Mouse (Mus musculus) C2C12 (cell line): ENCODE results near the gene Ube2e2. TPM values are rescaled to one million over a fixed set of nuclear protein-coding genes. Genes with fewer than 3 reads are reported as not detected.

Experiments used
- H3K27me3 ChIP-seq: one replicate; pipeline ENCODE4 v1.6.1; 2011; ENCODE audit not compliant: control insufficient read depth, insufficient read depth, insufficient read length
- H3K36me3 ChIP-seq: one replicate; pipeline ENCODE4 v1.6.1; 2011; ENCODE audit not compliant: control insufficient read depth, insufficient read depth
- H3K4me3 ChIP-seq: one replicate; pipeline ENCODE4 v1.5.1; 2011; ENCODE audit warnings: mild to moderate bottlenecking, control low read depth; ENCODE audit not compliant: poor library complexity, insufficient read depth, severe bottlenecking
- H3K79me2 ChIP-seq: one replicate; pipeline ENCODE4 v1.6.1; 2011; ENCODE audit not compliant: control insufficient read depth, insufficient read depth
- H3K79me3 ChIP-seq: one replicate; pipeline ENCODE4 v1.6.1; 2011; ENCODE audit warnings: low read depth, control low read depth
- H3ac ChIP-seq: one replicate; pipeline ENCODE3; 2011; ENCODE audit warnings: low read depth; ENCODE audit not compliant: control insufficient read depth, insufficient read length
- CEBPB ChIP-seq: IDR thresholded peaks from one replicate; pipeline ENCODE4 v1.6.1; 2011; ENCODE audit warnings: low read depth, mild to moderate bottlenecking, control low read depth, moderate library complexity
- CTCF ChIP-seq: IDR thresholded peaks from one replicate; pipeline ENCODE4 v1.5.1; 2011; ENCODE audit not compliant: control insufficient read depth, insufficient read depth, insufficient read length
- FOSL1 ChIP-seq: IDR thresholded peaks from one replicate; pipeline ENCODE4 v1.8.0; 2011; ENCODE audit warnings: mild to moderate bottlenecking, low read length; ENCODE audit not compliant: poor library complexity, insufficient read depth, severe bottlenecking
- MAX ChIP-seq: IDR thresholded peaks from one replicate; pipeline ENCODE4 v1.6.1; 2011; ENCODE audit warnings: mild to moderate bottlenecking, control low read depth
- MYOD1 ChIP-seq: IDR thresholded peaks from one replicate; pipeline ENCODE4 v1.6.1; 2011; ENCODE audit warnings: low read depth; ENCODE audit not compliant: control insufficient read depth, insufficient read length
- MYOG ChIP-seq: IDR thresholded peaks from one replicate; pipeline ENCODE4 v1.6.1; 2011; ENCODE audit not compliant: control insufficient read depth, insufficient read length; ENCODE audit errors: extremely low read depth
- USF1 ChIP-seq: IDR thresholded peaks from one replicate; pipeline ENCODE4 v1.6.1; 2011; ENCODE audit warnings: low read depth, mild to moderate bottlenecking, control low read depth, moderate library complexity
- polyA plus RNA-seq: library from polyadenylated mRNA; unstranded; fragments of >200 nt; fragmentation: generic; extraction: Trizol; gene quantifications from one replicate; pipeline ENCODE4 v1.2.1, GENCODE M21; 2012; ENCODE audit warnings: missing spikeins

Ube2e2 gene
- polyA plus RNA-seq, 1 experiment: 26.1 TPM

DNA sequence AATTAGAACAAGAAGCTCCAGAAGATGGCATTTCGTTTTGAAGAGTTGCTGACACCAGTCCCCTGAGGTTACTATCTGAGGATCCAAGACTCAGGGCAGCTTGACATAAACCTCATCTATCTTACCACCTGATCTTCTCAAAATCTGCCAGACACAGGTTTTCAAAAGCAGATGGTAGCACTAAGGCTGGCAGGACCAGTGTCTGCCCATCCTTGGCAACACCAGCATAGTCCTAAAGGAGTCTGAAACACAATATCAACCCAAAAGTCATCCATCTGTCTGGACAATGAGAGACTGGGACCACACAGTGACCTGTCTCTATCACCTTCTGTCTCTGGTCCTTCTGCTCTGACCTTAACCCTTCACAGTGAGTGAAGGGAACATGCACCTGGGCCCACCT is 138.7 kb downstream of the Ube2e2 start:
- no peaks in the 10 kb centered on the region for H3K36me3 ChIP-seq
- H3K79me3 ChIP-seq: no peaks in the 10 kb centered on the region
- H3K79me2 ChIP-seq: no peaks in the 10 kb centered on the region
- no peak overlapping the region for H3ac ChIP-seq
- no peaks in the 10 kb centered on the region for H3K27me3 ChIP-seq
- TF ChIP-seq FOSL1 (no peak), MAX (no peak), MYOD1 (no peak), USF1 (no peak)
- no peak overlapping the region for H3K4me3 ChIP-seq

DNA sequence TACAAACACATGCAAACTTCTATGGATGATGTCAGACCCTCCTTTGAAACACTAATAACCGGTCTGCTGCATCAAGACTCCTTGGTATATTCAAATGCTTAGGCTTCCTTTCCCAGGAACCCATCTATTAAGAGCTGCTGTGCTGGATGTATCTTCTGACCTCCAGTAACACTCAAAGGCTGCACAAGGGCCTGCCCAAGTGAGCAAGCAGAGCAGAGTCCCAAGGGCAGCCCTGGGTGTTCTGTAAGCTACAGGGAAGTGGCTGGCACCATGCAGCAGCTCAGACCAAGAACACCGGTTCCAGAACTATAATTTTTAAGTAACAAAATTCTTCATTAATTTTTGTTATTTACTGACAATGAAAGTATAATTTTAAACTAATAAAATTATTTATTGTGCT is 139.5 kb downstream of the Ube2e2 start:
- Histone ChIP-seq H3K27me3 (no peaks in the 10 kb centered on the region), H3ac (no peak overlapping the region), H3K4me3 (no peak overlapping the region), H3K36me3 (no peaks in the 10 kb centered on the region), H3K79me3 (no peaks in the 10 kb centered on the region), H3K79me2 (no peaks in the 10 kb centered on the region)
- TF ChIP-seq CEBPB (no peak), MAX (no peak), MYOG (no peak), FOSL1 (no peak), MYOD1 (no peak), USF1 (no peak), CTCF (no peak)

DNA sequence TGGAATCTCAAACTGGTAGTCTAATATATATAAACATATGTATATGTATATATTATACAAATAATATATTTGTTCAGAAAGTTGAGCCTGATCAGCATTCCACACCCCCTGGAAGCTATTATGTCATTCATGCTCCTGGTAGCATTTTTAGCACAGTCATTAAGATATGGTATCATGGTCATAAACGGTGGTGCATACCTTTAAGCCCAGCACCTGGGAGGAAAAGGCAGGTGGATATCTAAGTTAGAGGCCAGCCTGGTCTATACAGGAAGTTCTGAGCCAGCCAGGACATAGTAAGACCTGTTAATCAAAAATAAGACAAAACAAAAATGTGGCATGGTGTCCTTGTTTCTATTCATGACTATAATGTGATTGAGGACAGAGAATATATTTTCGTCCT is 140.1 kb downstream of the Ube2e2 start:
- H3K79me3 ChIP-seq: no peaks in the 10 kb centered on the region
- H3ac ChIP-seq: no peak overlapping the region
- H3K79me2 ChIP-seq: no peaks in the 10 kb centered on the region
- no peaks in the 10 kb centered on the region for H3K27me3 ChIP-seq
- no peak for TF ChIP-seq MYOG
- no peak for TF ChIP-seq USF1
- TF ChIP-seq CTCF: no peak
- TF ChIP-seq MAX: no peak
- no peak for TF ChIP-seq MYOD1
- no peak for TF ChIP-seq CEBPB
- no peak for TF ChIP-seq FOSL1
- H3K4me3 ChIP-seq: no peak overlapping the region
- H3K36me3 ChIP-seq: no peaks in the 10 kb centered on the region

DNA sequence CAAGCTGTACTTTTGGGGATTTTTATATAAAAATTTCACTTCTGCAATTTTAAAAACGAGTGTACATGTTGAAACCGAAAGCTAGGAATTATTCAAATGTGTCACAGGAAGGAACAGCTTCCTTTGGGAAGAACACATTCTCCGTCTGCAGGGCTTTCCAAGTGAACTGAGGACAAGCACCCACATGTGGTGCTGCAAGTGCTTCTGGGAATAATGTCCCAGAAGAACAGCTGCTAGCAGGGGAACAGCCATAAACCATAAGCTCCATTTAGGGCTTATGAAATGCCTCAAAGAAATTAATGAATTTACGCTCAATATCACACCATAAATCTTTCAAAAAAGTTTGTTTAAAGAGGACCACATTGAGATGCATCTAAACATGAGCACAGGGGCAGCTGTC is 162.9 kb downstream of the Ube2e2 start:
- Histone ChIP-seq H3K79me2 (no peaks in the 10 kb centered on the region), H3ac (no peak overlapping the region), H3K27me3 (no peaks in the 10 kb centered on the region), H3K36me3 (no peaks in the 10 kb centered on the region), H3K4me3 (no peak overlapping the region), H3K79me3 (no peaks in the 10 kb centered on the region)
- TF ChIP-seq CTCF: no peak

DNA sequence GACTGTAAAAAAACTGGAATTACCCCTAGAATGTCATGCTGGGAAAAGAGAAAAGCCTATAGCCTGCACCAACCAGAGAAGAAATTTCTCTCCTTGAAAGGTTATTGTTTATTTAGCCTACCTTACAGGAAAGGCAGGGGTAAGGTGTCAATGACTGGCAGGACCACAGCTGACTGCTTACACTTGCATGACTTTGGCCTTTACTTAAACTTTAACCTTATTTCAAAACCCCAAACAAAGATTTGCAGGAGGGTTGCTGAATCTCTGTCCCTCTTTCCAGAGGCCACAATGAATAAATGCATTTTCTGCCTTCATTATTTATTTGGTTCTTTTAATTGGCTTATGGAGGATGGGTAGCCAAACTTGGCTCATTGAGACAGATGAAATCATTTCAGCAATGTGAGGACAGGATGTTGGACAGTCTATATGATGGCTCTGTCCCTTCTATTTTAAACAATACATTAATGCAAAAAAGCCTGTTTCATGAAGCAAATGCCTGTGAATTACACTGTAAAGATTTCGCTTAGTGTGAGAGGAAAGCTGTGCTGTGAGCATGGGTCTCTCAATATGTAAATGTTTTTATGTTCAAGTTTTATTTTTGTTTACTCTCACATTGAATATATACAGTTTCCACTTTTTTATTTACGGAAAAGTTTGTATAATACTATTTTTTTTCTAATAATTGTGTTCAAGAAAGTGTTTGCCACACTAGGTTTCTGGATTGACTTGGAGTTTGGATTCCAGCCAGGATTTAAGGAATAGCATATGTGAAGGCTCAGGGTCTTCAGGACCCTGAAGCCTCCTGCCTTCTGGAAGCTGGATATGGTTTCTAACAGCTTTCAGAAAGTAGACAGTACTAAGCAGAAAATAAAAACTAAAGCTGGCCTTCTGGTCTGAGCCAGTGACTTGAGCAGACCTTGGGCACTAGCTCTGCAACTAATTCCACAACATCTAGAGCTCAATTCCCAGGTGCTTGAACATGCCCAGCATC is 173.2 kb downstream of the Ube2e2 start:
- H3K79me3 ChIP-seq: no peaks in the 10 kb centered on the region
- H3ac ChIP-seq: no peak overlapping the region
- no peaks in the 10 kb centered on the region for H3K79me2 ChIP-seq
- H3K4me3 ChIP-seq: no peak overlapping the region
- TF ChIP-seq USF1 (no peak), CTCF (no peak), MYOG (no peak), FOSL1 (no peak), MAX (no peak), MYOD1 (no peak), CEBPB (no peak)
- no peaks in the 10 kb centered on the region for H3K36me3 ChIP-seq
- H3K27me3 ChIP-seq: no peaks in the 10 kb centered on the region

DNA sequence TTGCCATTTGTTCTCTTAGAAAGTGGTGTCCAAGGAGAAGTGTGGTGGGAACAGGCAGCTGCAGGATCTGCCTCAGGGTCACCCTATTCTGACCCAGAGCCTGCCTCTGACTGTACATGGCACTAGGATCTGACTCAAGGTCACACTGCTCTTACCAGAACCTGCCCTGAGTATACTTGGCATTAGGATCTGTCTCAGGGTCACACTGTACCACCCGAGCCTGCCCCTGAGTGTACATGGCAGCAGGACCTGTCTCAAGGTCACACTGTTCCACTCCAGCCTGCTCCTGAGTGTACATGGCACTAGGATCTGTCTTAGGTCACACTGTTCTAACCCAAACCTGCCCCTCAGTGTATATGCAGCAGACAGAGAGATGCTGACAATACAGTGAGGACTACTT is 177.1 kb downstream of the Ube2e2 start:
- no peak overlapping the region for H3ac ChIP-seq
- no peaks in the 10 kb centered on the region for H3K79me3 ChIP-seq
- H3K4me3 ChIP-seq: no peak overlapping the region
- no peaks in the 10 kb centered on the region for H3K27me3 ChIP-seq
- no peak for TF ChIP-seq CTCF
- no peak for TF ChIP-seq MAX
- no peak for TF ChIP-seq MYOG
- TF ChIP-seq FOSL1: no peak
- TF ChIP-seq CEBPB: no peak
- no peak for TF ChIP-seq USF1
- no peak for TF ChIP-seq MYOD1
- no peaks in the 10 kb centered on the region for H3K36me3 ChIP-seq
- H3K79me2 ChIP-seq: no peaks in the 10 kb centered on the region
